Mouse (Mus musculus) heart, adult 10 weeks (tissue): ENCODE measurements around the gene Chmp5. TPM values are rescaled to one million over a fixed set of nuclear protein-coding genes. Genes with fewer than 3 reads are reported as not detected.

Experiments
- polyA plus RNA-seq: library from polyadenylated mRNA; stranded (reverse); fragments of 350-450 nt; fragmentation: Illumina TruSeq; extraction: RNeasy Lipid Tissue Mini Kit (QIAGEN cat#74804); gene quantifications from one replicate; pipeline ENCODE4 v1.2.3, GENCODE M21; 2014; ENCODE audit warnings: low read depth, low replicate concordance

Gene Chmp5
- 49.8 TPM for polyA plus RNA-seq

DNA sequence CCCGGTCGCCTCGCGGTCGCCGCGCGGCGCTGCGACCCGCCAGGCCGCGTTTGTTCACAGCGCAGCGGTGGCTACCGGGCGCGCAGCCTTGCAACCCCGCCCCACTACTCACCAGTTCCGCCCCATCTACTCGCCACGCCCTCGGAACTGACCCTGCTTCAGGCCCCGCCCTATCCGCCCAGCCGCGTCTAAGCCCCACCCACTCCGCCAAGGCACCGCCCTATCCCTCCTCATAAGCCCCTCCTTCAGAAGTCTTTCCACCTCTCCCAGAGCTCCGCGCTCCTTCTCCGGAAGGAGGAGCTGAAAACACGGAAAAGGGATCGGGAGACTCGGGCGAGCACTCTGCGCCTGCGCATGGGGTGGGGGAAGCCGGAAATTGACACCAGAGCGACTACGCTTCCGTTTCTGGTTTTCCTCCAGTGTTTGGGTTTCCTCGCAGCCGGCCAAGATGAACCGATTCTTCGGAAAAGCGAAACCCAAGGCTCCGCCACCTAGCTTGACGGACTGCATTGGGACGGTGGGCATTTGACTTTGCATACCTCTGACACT lies at the start of gene Chmp5, which contains the start of gene Bag1:
Chmp5 (plus strand) TSS at position 248 of the 549 bp plus-strand sequence.
Bag1 (minus strand) TSS at position 135 of the 549 bp plus-strand sequence.

DNA sequence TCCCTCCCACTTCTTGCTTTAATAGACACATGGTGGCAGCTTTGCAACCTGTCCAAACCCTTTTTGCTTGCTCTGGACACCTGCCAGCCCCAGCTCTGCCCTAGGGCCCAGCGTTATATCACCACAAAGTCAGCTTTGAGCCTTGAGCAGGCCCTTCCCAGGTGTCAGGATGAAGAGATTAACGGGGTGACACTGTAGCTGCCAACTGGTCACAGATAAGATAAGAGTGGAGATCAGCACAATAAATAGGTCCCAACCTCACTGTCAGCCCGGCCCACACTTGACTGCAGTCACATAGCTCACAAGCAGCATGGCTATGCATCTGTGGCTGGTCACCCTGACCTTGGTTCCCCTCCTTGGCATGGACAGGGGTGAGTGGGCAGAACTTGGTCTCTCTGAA lies 28.4 kb upstream of the Chmp5 start, which contains the start of gene Spink4:
Spink4 (plus strand) TSS at position 268 of the 400 bp plus-strand sequence.

DNA sequence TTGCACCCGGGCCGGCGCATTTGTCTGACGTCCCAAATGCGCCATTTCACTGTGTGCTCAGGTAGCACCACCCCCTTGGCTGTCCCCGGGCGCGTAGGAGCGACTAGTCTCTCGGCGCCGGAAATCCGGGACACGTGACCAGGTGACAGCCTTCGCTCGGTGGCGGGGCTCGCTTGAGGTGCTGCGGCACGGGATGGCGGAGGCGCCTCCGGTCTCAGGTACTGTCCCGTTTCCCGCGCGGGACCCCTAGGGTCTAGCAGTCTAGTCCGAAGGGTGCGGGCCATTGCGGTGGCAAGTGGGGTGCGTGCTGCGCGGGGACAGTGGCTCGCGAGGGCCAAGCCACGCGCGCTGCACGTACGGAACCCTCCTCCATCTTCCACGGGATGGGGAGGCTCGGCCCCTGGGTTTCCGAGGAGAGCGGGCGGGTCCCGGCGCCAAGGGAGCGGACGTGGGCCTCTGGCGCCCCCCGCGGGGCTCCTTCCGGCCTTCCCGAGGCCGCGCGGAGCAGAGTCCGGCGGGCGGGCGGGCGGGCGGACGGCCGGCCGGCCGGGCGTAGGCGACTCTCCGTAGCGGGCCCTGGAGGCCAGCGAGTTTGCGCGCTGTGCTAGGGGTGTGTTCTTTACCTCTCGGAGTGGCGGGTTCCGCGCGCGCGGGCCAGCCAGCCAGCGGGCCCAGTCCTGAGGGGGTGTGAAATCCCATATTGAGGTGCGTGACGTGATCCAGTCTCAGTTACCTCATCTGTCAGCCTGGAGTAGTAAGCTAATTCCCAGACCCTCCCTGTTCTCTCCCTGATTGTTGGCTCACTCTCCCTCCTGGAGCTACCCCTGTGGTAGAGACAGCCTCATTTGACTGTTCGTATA lies 22.9 kb downstream of the Chmp5 start, which contains the start of gene Nfx1:
Nfx1 (plus strand) TSS at position 65 of the 860 bp plus-strand sequence.

Other genes starting within 250 kb of the Chmp5 start
- 18.2 TPM for gene Aptx, start 245.2 kb upstream of the Chmp5 start, polyA plus RNA-seq
- gene Dnaja1, start 226.3 kb upstream of the Chmp5 start, polyA plus RNA-seq = 116 TPM
- 45.5 TPM for gene Smu1, start 190.5 kb upstream of the Chmp5 start, polyA plus RNA-seq
- gene B4galt1, start 94.4 kb upstream of the Chmp5 start, polyA plus RNA-seq = 59.1 TPM
- 1.9 TPM for gene Spink4, start 28.4 kb upstream of the Chmp5 start, polyA plus RNA-seq
- gene Bag1, start 113 bp upstream of the Chmp5 start, polyA plus RNA-seq = 286 TPM
- 29.4 TPM for gene Nfx1, start 22.5 kb downstream of the Chmp5 start, polyA plus RNA-seq
- gene Aqp7, start 99.7 kb downstream of the Chmp5 start, polyA plus RNA-seq = 19.4 TPM
- not detected for gene Aqp3, start 149.8 kb downstream of the Chmp5 start, polyA plus RNA-seq
- 12.5 TPM for gene Nol6, start 176.0 kb downstream of the Chmp5 start, polyA plus RNA-seq
- 146 TPM for gene Ube2r2, start 187.3 kb downstream of the Chmp5 start, polyA plus RNA-seq